Mouse (Mus musculus) urinary bladder, adult 18-20 months (tissue): Measurements from ENCODE around the gene Olfr1186.
"Not testable (repeated sequence)": the region's sequence is repeated elsewhere in the genome, so short reads cannot be mapped to it uniquely, and the experiment has no call there.

Experiments used
- DNase-seq, 2 experiments: peaks; one replicate each; pipeline ENCODE4 v3.0.0; 2022; ENCODE audit warnings: low spot score in 2 of 2, mixed read lengths in 2 of 2

Gene Olfr1186

DNA sequence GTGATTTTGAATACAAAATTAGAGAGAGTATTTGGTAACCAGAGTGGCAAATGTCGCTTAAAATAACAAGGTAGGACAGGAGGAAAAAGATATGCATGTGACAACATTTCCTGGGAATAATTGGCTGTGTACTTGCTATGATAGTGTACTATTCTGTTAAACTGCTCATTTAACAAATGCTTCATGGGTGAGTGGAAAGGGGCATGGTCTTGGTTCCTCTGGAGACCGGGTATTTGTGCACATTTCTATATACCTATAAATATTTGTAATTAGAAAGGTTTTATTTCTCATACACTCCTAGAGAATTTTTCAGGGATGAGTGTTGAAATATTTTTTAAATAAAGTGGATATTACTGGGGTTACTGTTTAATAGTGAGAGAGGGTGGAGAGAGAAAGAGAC, at the start of gene Olfr1186:
Gene Olfr1186 (plus strand): TSS at position 301 of the 400 bp plus-strand sequence.
- no peak for DNase-seq

DNA sequence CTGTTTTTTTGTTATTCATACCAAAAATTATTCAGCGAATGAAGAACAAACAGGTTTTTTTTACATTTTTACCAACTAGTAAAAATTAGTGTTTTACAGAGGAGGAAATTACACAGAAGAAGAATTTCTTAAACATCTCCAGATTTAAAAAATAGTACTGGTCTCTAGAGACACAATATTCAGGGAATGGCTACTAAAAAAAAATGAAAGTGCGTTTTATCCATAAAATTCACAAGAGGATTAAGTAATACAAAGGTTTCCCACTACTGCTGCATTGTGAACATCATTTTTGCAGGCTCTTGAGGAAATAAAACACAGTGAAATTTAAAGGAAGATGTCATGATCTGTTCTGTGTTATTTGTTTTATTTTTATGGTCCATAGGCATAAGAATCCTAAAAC, 35.1 kb upstream of the Olfr1186 start, which contains the start of gene Olfr1184:
Gene Olfr1184 (plus strand): TSS at position 301 of the 400 bp plus-strand sequence.
- no peak for DNase-seq

DNA sequence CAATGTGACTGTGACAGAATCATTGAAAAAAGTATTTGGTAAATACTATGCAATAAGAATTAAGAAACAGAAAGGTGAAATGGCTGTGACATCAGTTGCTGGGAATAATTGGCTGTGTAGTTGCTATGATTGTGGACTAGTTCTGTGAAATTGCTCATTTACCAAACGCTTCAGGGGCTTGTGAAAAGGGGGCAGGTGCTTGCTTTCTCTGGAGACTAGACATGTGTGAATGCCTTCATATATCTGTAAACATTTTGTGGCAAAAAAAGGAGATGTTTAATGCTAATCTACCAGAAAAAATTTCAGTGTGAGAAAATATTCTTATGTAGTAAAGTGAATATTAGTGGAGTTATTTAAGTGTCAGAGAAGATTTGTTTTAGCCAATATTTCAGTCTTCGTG, 25.3 kb upstream of the Olfr1186 start, which contains the start of gene Olfr1185-ps1:
Gene Olfr1185-ps1 (plus strand): TSS at position 301 of the 400 bp plus-strand sequence.
- no peak for DNase-seq

DNA sequence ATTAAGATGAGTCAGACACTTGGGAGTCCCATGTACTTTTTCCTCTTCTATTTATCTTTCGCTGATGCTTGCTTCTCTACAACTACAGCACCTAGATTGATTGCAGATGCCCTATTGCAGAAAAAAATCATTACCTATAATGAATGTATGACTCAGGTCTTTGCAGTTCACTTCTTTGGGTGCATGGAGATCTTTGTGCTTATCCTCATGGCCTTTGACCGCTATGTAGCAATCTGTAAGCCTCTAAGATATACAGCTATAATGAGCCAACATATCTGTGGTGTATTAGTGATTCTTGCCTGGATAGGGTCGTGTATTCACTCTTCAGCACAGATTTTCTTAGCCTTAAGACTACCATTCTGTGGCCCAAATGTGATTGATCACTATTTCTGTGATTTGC, 7.4 kb downstream of the Olfr1186 start:
- DNase-seq: no peak

DNA sequence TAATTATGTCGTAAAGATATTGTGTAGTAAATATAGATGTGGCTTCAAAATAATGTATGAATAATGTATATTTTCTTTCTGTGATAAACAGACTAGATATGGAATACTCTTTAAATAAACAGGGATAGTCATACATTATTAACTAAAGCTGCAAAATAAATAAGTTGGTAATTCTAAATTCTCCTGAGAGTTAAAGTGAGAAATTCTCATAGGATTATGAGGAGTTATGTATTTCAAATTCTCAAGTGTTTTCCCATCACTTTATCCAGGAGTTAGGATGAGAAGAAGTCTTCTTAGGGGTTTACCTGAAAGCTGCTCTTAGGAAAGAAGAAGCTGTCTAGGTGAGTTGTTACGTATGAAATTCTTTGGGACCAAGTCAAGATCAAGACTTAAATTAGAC, 38.3 kb downstream of the Olfr1186 start, which contains the start of gene Olfr1188:
Gene Olfr1188 (plus strand): TSS at position 301 of the 400 bp plus-strand sequence.
- DNase-seq: no peak

DNA sequence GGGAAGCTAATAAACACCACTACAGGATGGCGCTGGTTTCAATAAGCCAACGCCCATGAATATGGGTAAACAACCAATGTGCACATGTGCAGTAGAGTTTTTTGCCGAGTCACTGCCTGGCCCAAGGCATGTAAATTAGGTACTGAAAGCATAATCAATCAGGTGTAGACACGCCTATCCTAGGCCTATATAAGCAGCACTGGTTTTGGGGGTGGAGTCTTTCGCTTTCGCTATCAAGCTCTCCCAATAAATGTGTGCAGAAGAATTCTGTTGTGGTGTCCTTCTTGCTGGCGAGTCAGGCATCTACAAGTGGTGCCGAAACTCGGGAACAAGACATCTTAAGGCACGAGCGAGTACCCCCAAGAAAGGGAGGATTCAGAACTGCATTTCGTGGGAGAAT, 54.3 kb downstream of the Olfr1186 start:
- DNase-seq: not testable (repeated sequence)
